Mouse (Mus musculus): Measurements from ENCODE around the gene Ucma.

Gene Ucma

GRCm38 (mm10) chr2:5035241-5035640, 59.3 kb downstream of the Ucma start:
- Histone ChIP-seq H3K4me3 (replicated peaks; ENCODE audit: low read length) (no peak overlapping the region), H3K36me3 (ENCODE audit: insufficient read depth, low read length) (peaks cover 3% of the 10 kb centered on the region; the same call in 1 of the 2 replicates), H3K27me3 (ENCODE audit: insufficient read depth, low read length) (no peaks in the 10 kb centered on the region), H3K9me3 (ENCODE audit: low read length) (no peaks in the 10 kb centered on the region), H3K4me1 (replicated peaks; ENCODE audit: low read depth, low read length) (peaks cover 52% of the 10 kb centered on the region)
- TF ChIP-seq POU5F1 (IDR thresholded peaks at IDR 0.05; ENCODE audit: borderline replicate concordance, low read length) = no peak
- TF ChIP-seq CTCF (conservative IDR thresholded peaks at IDR 0.05; ENCODE audit: low read length) = no peak
- no peak for TF ChIP-seq NANOG (IDR thresholded peaks at IDR 0.05; ENCODE audit: borderline replicate concordance, low read length)
